Mouse (Mus musculus) midbrain, embryonic 10.5 days (tissue): ENCODE data around the gene Ctdsp2. TPM values are rescaled to one million over a fixed set of nuclear protein-coding genes. Genes with fewer than 3 reads are reported as not detected.

Experiments
- DNase-seq: peaks from one replicate; pipeline ENCODE4 v3.0.0-alpha.2; 2017; ENCODE audit warnings: low spot score
- H3K27ac ChIP-seq: fragments of 300-500 bp; sonication (generic); replicated peaks from 2 replicates; pipeline ENCODE4 v1.5.1; 2016; ENCODE audit warnings: mild to moderate bottlenecking
- H3K27me3 ChIP-seq: fragments of 300-500 bp; sonication (generic); 2 replicates; pipeline ENCODE4 v1.6.1; 2016; ENCODE audit warnings: low read depth, mild to moderate bottlenecking; ENCODE audit not compliant: poor library complexity, severe bottlenecking
- H3K36me3 ChIP-seq: fragments of 300-500 bp; sonication (generic); 2 replicates; pipeline ENCODE4 v1.6.1; 2016; ENCODE audit warnings: mild to moderate bottlenecking, moderate library complexity
- H3K4me1 ChIP-seq: fragments of 300-500 bp; sonication (generic); 2 replicates; pipeline ENCODE4 v1.6.1; 2016
- H3K4me3 ChIP-seq: fragments of 300-500 bp; sonication (generic); 2 replicates; pipeline ENCODE4 v1.5.1; 2016; ENCODE audit warnings: mild to moderate bottlenecking, moderate library complexity
- H3K9me3 ChIP-seq: fragments of 300-500 bp; sonication (generic); replicated peaks from 2 replicates; pipeline ENCODE4 v1.6.1; 2016; ENCODE audit warnings: mild to moderate bottlenecking
- WGBS: fragments of 180-500 bp; shearing (Covaris S2); methylation state at CpG from one replicate; pipeline ENCODE4 v1.1.7; 2016; 5-methylcytosine and 5-hydroxymethylcytosine counted together
- polyA plus RNA-seq: library from polyadenylated mRNA; unstranded; fragments of >200 nt; fragmentation: Nextera tagmentation; extraction: Ambion mirVana; gene quantifications from 2 replicates; pipeline ENCODE4 v1.2.1, GENCODE M21; 2016

The Ctdsp2 gene
- polyA plus RNA-seq, 1 experiment from 2014 or later: 36.8 TPM

- DNase-seq: no peak
Observed at GRCm38 (mm10) chr10:127003334-127003733, 24.8 kb downstream of the Ctdsp2 start.

GRCm38 (mm10) chr10:127003806-127004205 is 25.3 kb downstream of the Ctdsp2 start:
- Histone ChIP-seq H3K27ac (no peak overlapping the region), H3K27me3 (no peaks in the 10 kb centered on the region), H3K9me3 (no peaks in the 10 kb centered on the region), H3K4me3 (no peak overlapping the region), H3K4me1 (0 out of 2 replicates have a peak, but pooled peaks cover 3% of the 10 kb centered on the region), H3K36me3 (peaks cover 12% of the 10 kb centered on the region)
- 73% methylated on average over 7 of the region's 7 CpGs for WGBS
- no peak for DNase-seq

More at GRCm38 (mm10) chr10:127003334-127003733, 24.8 kb downstream of the Ctdsp2 start:
- Histone ChIP-seq H3K27ac (no peak overlapping the region), H3K27me3 (no peaks in the 10 kb centered on the region), H3K36me3 (peaks cover 17% of the 10 kb centered on the region), H3K4me1 (0 out of 2 replicates have a peak, but pooled peaks cover 3% of the 10 kb centered on the region), H3K9me3 (no peaks in the 10 kb centered on the region), H3K4me3 (no peak overlapping the region)
- WGBS: 88% methylated on average over 8 of the region's 8 CpGs

- WGBS: 68% methylated on average over 5 of the region's 5 CpGs
- H3K4me3 ChIP-seq: no peak overlapping the region
- DNase-seq: no peak
- H3K9me3 ChIP-seq: no peaks in the 10 kb centered on the region
- H3K27me3 ChIP-seq: no peaks in the 10 kb centered on the region
- peaks cover 5% of the 10 kb centered on the region; the same call in 1 of the 2 replicates for H3K36me3 ChIP-seq
- H3K4me1 ChIP-seq: peaks cover 5% of the 10 kb centered on the region; the same call in 1 of the 2 replicates
- H3K27ac ChIP-seq: no peak overlapping the region
Observed at GRCm38 (mm10) chr10:127016488-127016887, 38.0 kb downstream of the Ctdsp2 start.

- Histone ChIP-seq H3K36me3 (peaks cover 11% of the 10 kb centered on the region), H3K4me1 (peaks cover 5% of the 10 kb centered on the region; the same call in 1 of the 2 replicates), H3K9me3 (no peaks in the 10 kb centered on the region), H3K4me3 (no peak overlapping the region), H3K27ac (no peak overlapping the region), H3K27me3 (no peaks in the 10 kb centered on the region)
- 30% methylated on average over 2 of the region's 2 CpGs for WGBS
- no peak for DNase-seq
Observed at GRCm38 (mm10) chr10:127017071-127017470, 38.6 kb downstream of the Ctdsp2 start.

GRCm38 (mm10) chr10:127018422-127018821 is 39.9 kb downstream of the Ctdsp2 start:
- no peak for DNase-seq
- WGBS: 83% methylated on average over 16 of the region's 16 CpGs

GRCm38 (mm10) chr10:127030336-127031296 is 52.1 kb downstream of the Ctdsp2 start, which contains the start of gene Tsfm:
Gene Tsfm, minus strand, starts transcription at chr10:127030840.
- peak; percentile 91 for DNase-seq
- Histone ChIP-seq H3K4me1 (peaks cover 13% of the 10 kb centered on the region), H3K27me3 (no peaks in the 10 kb centered on the region), H3K36me3 (peaks cover 39% of the 10 kb centered on the region), H3K9me3 (no peaks in the 10 kb centered on the region), H3K4me3 (peak within 1 kb of the TSS; percentile 69), H3K27ac (peak within 1 kb of the TSS; percentile 95)
- WGBS: 6% methylated on average over 56 of the region's 56 CpGs

More at GRCm38 (mm10) chr10:127018422-127018821, 39.9 kb downstream of the Ctdsp2 start:
- no peaks in the 10 kb centered on the region for H3K27me3 ChIP-seq
- H3K4me1 ChIP-seq: peaks cover 5% of the 10 kb centered on the region; the same call in 1 of the 2 replicates
- H3K27ac ChIP-seq: no peak overlapping the region
- H3K36me3 ChIP-seq: peaks cover 25% of the 10 kb centered on the region
- no peaks in the 10 kb centered on the region for H3K9me3 ChIP-seq
- H3K4me3 ChIP-seq: no peak overlapping the region

GRCm38 (mm10) chr10:127033301-127033741 is 54.8 kb downstream of the Ctdsp2 start:
- no peaks in the 10 kb centered on the region for H3K9me3 ChIP-seq
- no peak for DNase-seq
- H3K4me3 ChIP-seq: no peak overlapping the region
- no peak overlapping the region for H3K27ac ChIP-seq
- 91% methylated on average over 8 of the region's 8 CpGs for WGBS
- H3K4me1 ChIP-seq: peaks cover 15% of the 10 kb centered on the region
- H3K27me3 ChIP-seq: no peaks in the 10 kb centered on the region
- H3K36me3 ChIP-seq: peaks cover 12% of the 10 kb centered on the region

- peaks cover 12% of the 10 kb centered on the region for H3K4me1 ChIP-seq
- H3K27ac ChIP-seq: no peak overlapping the region
- no peak for DNase-seq
- whole genome bisulfite sequencing: 89% methylated on average over 12 of the region's 12 CpGs
- no peaks in the 10 kb centered on the region for H3K9me3 ChIP-seq
- peaks cover 19% of the 10 kb centered on the region for H3K27me3 ChIP-seq
- H3K4me3 ChIP-seq: no peak overlapping the region
- no peaks in the 10 kb centered on the region for H3K36me3 ChIP-seq
Observed at GRCm38 (mm10) chr10:127036273-127036672, 57.8 kb downstream of the Ctdsp2 start.

- Histone ChIP-seq H3K4me3 (no peak overlapping the region), H3K36me3 (no peaks in the 10 kb centered on the region), H3K27me3 (peaks cover 19% of the 10 kb centered on the region), H3K9me3 (no peaks in the 10 kb centered on the region), H3K27ac (no peak overlapping the region), H3K4me1 (peaks cover 22% of the 10 kb centered on the region)
- WGBS: 79% methylated on average over 12 of the region's 12 CpGs
- no peak for DNase-seq
Observed at GRCm38 (mm10) chr10:127037641-127038040, 59.1 kb downstream of the Ctdsp2 start.

- 1% methylated on average over 20 of the region's 20 CpGs for WGBS
- peak overlapping the region; percentile 77 for H3K4me3 ChIP-seq
- peaks cover 32% of the 10 kb centered on the region for H3K4me1 ChIP-seq
- peak; percentile 36 for DNase-seq
- peak overlapping the region; percentile 89 for H3K27ac ChIP-seq
- peaks cover 26% of the 10 kb centered on the region for H3K36me3 ChIP-seq
- H3K9me3 ChIP-seq: no peaks in the 10 kb centered on the region
- peaks cover 19% of the 10 kb centered on the region for H3K27me3 ChIP-seq
Observed at GRCm38 (mm10) chr10:127040569-127041214, 62.2 kb downstream of the Ctdsp2 start.

- Histone ChIP-seq H3K4me1 (peaks cover 32% of the 10 kb centered on the region), H3K9me3 (no peaks in the 10 kb centered on the region), H3K27me3 (peaks cover 19% of the 10 kb centered on the region), H3K27ac (peak within 1 kb of the TSS; percentile 89), H3K36me3 (peaks cover 29% of the 10 kb centered on the region), H3K4me3 (peak within 1 kb of the TSS; percentile 77)
- peak; percentile 63 for DNase-seq
- WGBS: 0% methylated on average over 28 of the region's 28 CpGs
Observed at GRCm38 (mm10) chr10:127041274-127041766, 62.8 kb downstream of the Ctdsp2 start, which contains the start of the genes Mettl1 and Eef1akmt3. Gene Mettl1, plus strand, starts transcription at chr10:127041414. Gene Eef1akmt3, minus strand, starts transcription at chr10:127041513.

- Histone ChIP-seq H3K27me3 (peaks cover 20% of the 10 kb centered on the region), H3K27ac (peak overlapping the region; percentile 89), H3K36me3 (peaks cover 29% of the 10 kb centered on the region), H3K9me3 (no peaks in the 10 kb centered on the region), H3K4me3 (peak overlapping the region; percentile 77), H3K4me1 (peaks cover 32% of the 10 kb centered on the region)
- under 1% methylated on average over 44 of the region's 44 CpGs for WGBS
- DNase-seq: peak; percentile 93
Observed at GRCm38 (mm10) chr10:127041774-127042338, 63.3 kb downstream of the Ctdsp2 start.
